Mouse (Mus musculus): ENCODE data around the gene Ccnl1. TPM values are rescaled to one million over a fixed set of nuclear protein-coding genes. Genes with fewer than 3 reads are reported as not detected.

Gene Ccnl1
- polyA plus RNA-seq, 1 experiment from 2014 or later = 105 TPM

- no peak overlapping the region for H3K4me3 ChIP-seq (ENCODE audit: low read depth, low read length)
- 85% methylated on average over 2 of the region's 2 CpGs for WGBS
- no peak overlapping the region for H3K9ac ChIP-seq (ENCODE audit: low read depth, low read length)
- peaks cover 89% of the 10 kb centered on the region for H3K36me3 ChIP-seq (ENCODE audit: control insufficient read depth, insufficient read depth, low read length)
- H3K9me3 ChIP-seq (ENCODE audit: control insufficient read depth, low read length) = no peaks in the 10 kb centered on the region
- no peak overlapping the region for H3K4me2 ChIP-seq (ENCODE audit: low read depth, low read length)
- no peaks in the 10 kb centered on the region for H3K27me3 ChIP-seq (replicated peaks; ENCODE audit: control insufficient read depth, insufficient read depth, low read length)
- ATAC-seq (ENCODE audit: low read depth) (no peak), DNase-seq (ENCODE audit: low spot score) (no peak)
- H3K4me1 ChIP-seq (ENCODE audit: control insufficient read depth, insufficient read depth, low read length) = peaks cover 19% of the 10 kb centered on the region
- no peak overlapping the region for H3K27ac ChIP-seq (replicated peaks; ENCODE audit: low read depth, low read length)
Observed at GRCm38 (mm10) chr3:65950304-65950703, 7.7 kb downstream of the Ccnl1 start.

GRCm38 (mm10) chr3:65945277-65945932 is 12.6 kb downstream of the Ccnl1 start:
- Histone ChIP-seq H3K36me3 (ENCODE audit: control insufficient read depth, insufficient read depth, low read length) (peaks cover 67% of the 10 kb centered on the region), H3K4me3 (ENCODE audit: low read depth, low read length) (no peak overlapping the region)
- no peak for DNase-seq (ENCODE audit: low spot score)

GRCm38 (mm10) chr3:65944713-65945112 is 13.3 kb downstream of the Ccnl1 start:
- Histone ChIP-seq H3K36me3 (ENCODE audit: control insufficient read depth, insufficient read depth, low read length) (peaks cover 61% of the 10 kb centered on the region), H3K4me2 (ENCODE audit: low read depth, low read length) (no peak overlapping the region)
- 0 out of 2 replicates have a peak, but pooled peaks have one; percentile 23 for ATAC-seq (ENCODE audit: low read depth)

More at GRCm38 (mm10) chr3:65945277-65945932, 12.6 kb downstream of the Ccnl1 start:
- H3K4me1 ChIP-seq (ENCODE audit: control insufficient read depth, insufficient read depth, low read length) = no peaks in the 10 kb centered on the region
- no peak overlapping the region for H3K9ac ChIP-seq (ENCODE audit: low read depth, low read length)
- ATAC-seq (ENCODE audit: low read depth) = no peak
- no peak overlapping the region for H3K27ac ChIP-seq (replicated peaks; ENCODE audit: low read depth, low read length)
- H3K4me2 ChIP-seq (ENCODE audit: low read depth, low read length) = no peak overlapping the region
- H3K27me3 ChIP-seq (replicated peaks; ENCODE audit: control insufficient read depth, insufficient read depth, low read length) = no peaks in the 10 kb centered on the region
- WGBS = 95% methylated on average over 2 of the region's 2 CpGs
- no peaks in the 10 kb centered on the region for H3K9me3 ChIP-seq (ENCODE audit: control insufficient read depth, low read length)

GRCm38 (mm10) chr3:65943453-65943852 is 14.6 kb downstream of the Ccnl1 start:
- Histone ChIP-seq H3K4me3 (ENCODE audit: low read depth, low read length) (no peak overlapping the region), H3K27ac (replicated peaks; ENCODE audit: low read depth, low read length) (no peak overlapping the region), H3K36me3 (ENCODE audit: control insufficient read depth, insufficient read depth, low read length) (peaks cover 51% of the 10 kb centered on the region), H3K9ac (ENCODE audit: low read depth, low read length) (no peak overlapping the region), H3K27me3 (replicated peaks; ENCODE audit: control insufficient read depth, insufficient read depth, low read length) (no peaks in the 10 kb centered on the region), H3K9me3 (ENCODE audit: control insufficient read depth, low read length) (no peaks in the 10 kb centered on the region), H3K4me1 (ENCODE audit: control insufficient read depth, insufficient read depth, low read length) (no peaks in the 10 kb centered on the region), H3K4me2 (ENCODE audit: low read depth, low read length) (no peak overlapping the region)
- 87% methylated on average over 4 of the region's 4 CpGs for WGBS
- DNase-seq (ENCODE audit: low spot score) = no peak
- ATAC-seq (ENCODE audit: low read depth) = no peak

More at GRCm38 (mm10) chr3:65944713-65945112, 13.3 kb downstream of the Ccnl1 start:
- no peaks in the 10 kb centered on the region for H3K9me3 ChIP-seq (ENCODE audit: control insufficient read depth, low read length)
- no peak for DNase-seq (ENCODE audit: low spot score)
- no peaks in the 10 kb centered on the region for H3K4me1 ChIP-seq (ENCODE audit: control insufficient read depth, insufficient read depth, low read length)
- H3K27ac ChIP-seq (replicated peaks; ENCODE audit: low read depth, low read length) = no peak overlapping the region
- no peak overlapping the region for H3K4me3 ChIP-seq (ENCODE audit: low read depth, low read length)
- H3K9ac ChIP-seq (ENCODE audit: low read depth, low read length) = no peak overlapping the region
- WGBS = 89% methylated on average over 3 of the region's 3 CpGs
- H3K27me3 ChIP-seq (replicated peaks; ENCODE audit: control insufficient read depth, insufficient read depth, low read length) = no peaks in the 10 kb centered on the region

GRCm38 (mm10) chr3:65941052-65941451 is 17.0 kb downstream of the Ccnl1 start:
- H3K27ac ChIP-seq (replicated peaks; ENCODE audit: low read depth, low read length) = no peak overlapping the region
- DNase-seq (ENCODE audit: low spot score) = no peak
- WGBS = 72% methylated on average over 1 of the region's 1 CpGs
- no peak for ATAC-seq (ENCODE audit: low read depth)
- peaks cover 29% of the 10 kb centered on the region for H3K36me3 ChIP-seq (ENCODE audit: control insufficient read depth, insufficient read depth, low read length)
- no peaks in the 10 kb centered on the region for H3K27me3 ChIP-seq (replicated peaks; ENCODE audit: control insufficient read depth, insufficient read depth, low read length)
- H3K4me1 ChIP-seq (ENCODE audit: control insufficient read depth, insufficient read depth, low read length) = no peaks in the 10 kb centered on the region
- no peak overlapping the region for H3K9ac ChIP-seq (ENCODE audit: low read depth, low read length)
- H3K4me3 ChIP-seq (ENCODE audit: low read depth, low read length) = no peak overlapping the region
- no peak overlapping the region for H3K4me2 ChIP-seq (ENCODE audit: low read depth, low read length)
- H3K9me3 ChIP-seq (ENCODE audit: control insufficient read depth, low read length) = no peaks in the 10 kb centered on the region

GRCm38 (mm10) chr3:65938211-65938610 is 19.8 kb downstream of the Ccnl1 start:
- Histone ChIP-seq H3K4me3 (ENCODE audit: low read depth, low read length) (no peak overlapping the region), H3K9ac (ENCODE audit: low read depth, low read length) (no peak overlapping the region), H3K36me3 (ENCODE audit: control insufficient read depth, insufficient read depth, low read length) (0 out of 2 replicates have a peak, but pooled peaks cover 1% of the 10 kb centered on the region), H3K27ac (replicated peaks; ENCODE audit: low read depth, low read length) (no peak overlapping the region), H3K27me3 (replicated peaks; ENCODE audit: control insufficient read depth, insufficient read depth, low read length) (no peaks in the 10 kb centered on the region), H3K9me3 (ENCODE audit: control insufficient read depth, low read length) (no peaks in the 10 kb centered on the region), H3K4me1 (ENCODE audit: control insufficient read depth, insufficient read depth, low read length) (no peaks in the 10 kb centered on the region), H3K4me2 (ENCODE audit: low read depth, low read length) (no peak overlapping the region)
- 18% methylated on average over 3 of the region's 3 CpGs for WGBS
- peak; percentile 38 for DNase-seq (ENCODE audit: low spot score)
- ATAC-seq (ENCODE audit: low read depth) = 0 out of 2 replicates have a peak, but pooled peaks have one; percentile 62

- DNase-seq (ENCODE audit: low spot score) (no peak), ATAC-seq (ENCODE audit: low read depth) (no peak)
- WGBS = 71% methylated on average over 12 of the region's 12 CpGs
- H3K4me3 ChIP-seq (ENCODE audit: low read depth, low read length) = no peak overlapping the region
- no peaks in the 10 kb centered on the region for H3K27me3 ChIP-seq (replicated peaks; ENCODE audit: control insufficient read depth, insufficient read depth, low read length)
- no peaks in the 10 kb centered on the region for H3K36me3 ChIP-seq (ENCODE audit: control insufficient read depth, insufficient read depth, low read length)
- H3K4me1 ChIP-seq (ENCODE audit: control insufficient read depth, insufficient read depth, low read length) = no peaks in the 10 kb centered on the region
- no peak overlapping the region for H3K9ac ChIP-seq (ENCODE audit: low read depth, low read length)
- H3K27ac ChIP-seq (replicated peaks; ENCODE audit: low read depth, low read length) = no peak overlapping the region
- no peaks in the 10 kb centered on the region for H3K9me3 ChIP-seq (ENCODE audit: control insufficient read depth, low read length)
- H3K4me2 ChIP-seq (ENCODE audit: low read depth, low read length) = no peak overlapping the region
Observed at GRCm38 (mm10) chr3:65936384-65936783, 21.7 kb downstream of the Ccnl1 start.

GRCm38 (mm10) chr3:65935153-65935552 is 22.9 kb downstream of the Ccnl1 start:
- no peaks in the 10 kb centered on the region for H3K36me3 ChIP-seq (ENCODE audit: control insufficient read depth, insufficient read depth, low read length)
- no peak overlapping the region for H3K27ac ChIP-seq (replicated peaks; ENCODE audit: low read depth, low read length)
- WGBS = 76% methylated on average over 4 of the region's 4 CpGs
- H3K27me3 ChIP-seq (replicated peaks; ENCODE audit: control insufficient read depth, insufficient read depth, low read length) = no peaks in the 10 kb centered on the region
- ATAC-seq (ENCODE audit: low read depth) (no peak), DNase-seq (ENCODE audit: low spot score) (no peak)
- peaks cover under 1% of the 10 kb centered on the region; the same call in 1 of the 2 replicates for H3K4me1 ChIP-seq (ENCODE audit: control insufficient read depth, insufficient read depth, low read length)
- no peaks in the 10 kb centered on the region for H3K9me3 ChIP-seq (ENCODE audit: control insufficient read depth, low read length)
- H3K4me3 ChIP-seq (ENCODE audit: low read depth, low read length) = no peak overlapping the region
- no peak overlapping the region for H3K9ac ChIP-seq (ENCODE audit: low read depth, low read length)
- no peak overlapping the region for H3K4me2 ChIP-seq (ENCODE audit: low read depth, low read length)

- no peak overlapping the region for H3K9ac ChIP-seq (ENCODE audit: low read depth, low read length)
- no peak overlapping the region for H3K4me2 ChIP-seq (ENCODE audit: low read depth, low read length)
- peaks cover 9% of the 10 kb centered on the region; the same call in 1 of the 2 replicates for H3K4me1 ChIP-seq (ENCODE audit: control insufficient read depth, insufficient read depth, low read length)
- no peak overlapping the region for H3K4me3 ChIP-seq (ENCODE audit: low read depth, low read length)
- DNase-seq (ENCODE audit: low spot score) (no peak), ATAC-seq (ENCODE audit: low read depth) (no peak)
- H3K9me3 ChIP-seq (ENCODE audit: control insufficient read depth, low read length) = no peaks in the 10 kb centered on the region
- WGBS = 76% methylated on average over 4 of the region's 4 CpGs
- no peaks in the 10 kb centered on the region for H3K27me3 ChIP-seq (replicated peaks; ENCODE audit: control insufficient read depth, insufficient read depth, low read length)
- H3K36me3 ChIP-seq (ENCODE audit: control insufficient read depth, insufficient read depth, low read length) = no peaks in the 10 kb centered on the region
- no peak overlapping the region for H3K27ac ChIP-seq (replicated peaks; ENCODE audit: low read depth, low read length)
Observed at GRCm38 (mm10) chr3:65933726-65934125, 24.3 kb downstream of the Ccnl1 start.
